Mouse (Mus musculus): Measurements from ENCODE around the gene Ncbp2. TPM values are rescaled to one million over a fixed set of nuclear protein-coding genes. Genes with fewer than 3 reads are reported as not detected.
"Not testable (repeated sequence)": the region's sequence is repeated elsewhere in the genome, so short reads cannot be mapped to it uniquely, and the experiment has no call there.

The Ncbp2 gene
- polyA plus RNA-seq, 1 experiment from 2014 or later = 91.7 TPM

DNA sequence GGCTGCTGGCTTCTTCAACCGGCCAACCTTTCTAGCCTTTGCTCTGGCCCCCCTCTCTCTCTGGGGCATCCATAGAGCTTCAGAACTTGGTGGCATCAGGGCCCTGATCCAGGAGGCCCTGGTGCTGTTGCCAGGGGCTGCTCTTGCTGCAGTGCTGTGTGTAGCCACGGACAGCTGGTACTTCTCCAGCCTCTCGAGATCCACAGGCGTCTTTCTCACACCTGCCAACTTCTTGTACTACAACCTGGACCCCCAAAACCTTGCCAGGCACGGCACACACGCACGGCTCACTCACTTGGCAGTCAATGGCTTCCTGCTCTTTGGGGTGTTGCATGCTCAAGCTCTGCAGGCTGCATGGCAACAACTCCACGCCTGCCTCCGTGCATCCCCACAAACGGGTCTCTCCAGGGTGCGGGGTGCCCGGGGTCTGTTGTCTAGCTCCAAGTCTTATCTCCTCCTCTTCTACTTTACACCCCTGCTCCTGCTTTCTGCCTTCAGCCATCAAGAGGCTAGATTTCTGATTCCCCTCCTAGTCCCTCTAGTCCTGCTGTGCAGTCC lies 3.5 kb upstream of the Ncbp2 start:
- Histone ChIP-seq H3K9ac (ENCODE audit: low read depth, low read length) (no peak overlapping the region), H3K27me3 (replicated peaks; ENCODE audit: control insufficient read depth, insufficient read depth, low read length) (no peaks in the 10 kb centered on the region), H3K4me1 (ENCODE audit: control insufficient read depth, insufficient read depth, low read depth, low read length) (peaks cover 42% of the 10 kb centered on the region), H3K36me3 (ENCODE audit: control insufficient read depth, insufficient read depth, low read length) (peaks cover 2% of the 10 kb centered on the region; the same call in 1 of the 2 replicates), H3K4me3 (ENCODE audit: low read length) (no peak overlapping the region), H3K9me3 (ENCODE audit: control insufficient read depth, low read length) (no peaks in the 10 kb centered on the region), H3K27ac (ENCODE audit: low read depth, low read length) (no peak overlapping the region), H3K4me2 (ENCODE audit: low read length) (no peak overlapping the region)
- 85% methylated on average over 12 of the region's 12 CpGs for WGBS
- ATAC-seq = no peak

DNA sequence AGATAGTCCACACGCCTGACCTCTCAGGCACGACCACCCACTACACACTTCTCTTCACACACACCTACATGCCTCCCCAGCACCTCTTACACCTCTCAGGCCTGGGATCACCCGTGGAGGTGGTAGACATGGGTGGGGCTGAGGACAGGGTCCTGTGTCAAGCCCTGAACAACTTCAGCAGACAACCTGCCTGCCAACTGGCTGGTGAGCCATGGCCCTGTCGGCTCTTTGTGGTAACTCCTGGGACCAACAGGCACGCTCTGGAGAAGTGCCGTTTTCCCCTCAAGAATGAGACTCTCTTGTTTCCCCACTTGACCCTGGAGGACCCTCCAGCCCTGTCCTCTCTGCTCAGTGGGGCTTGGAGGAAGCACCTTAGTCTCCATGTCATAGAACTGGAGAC lies 2.9 kb upstream of the Ncbp2 start:
- no peak overlapping the region for H3K9ac ChIP-seq (ENCODE audit: low read depth, low read length)
- WGBS = 90% methylated on average over 6 of the region's 6 CpGs
- H3K9me3 ChIP-seq (ENCODE audit: control insufficient read depth, low read length) = no peaks in the 10 kb centered on the region
- peaks cover 43% of the 10 kb centered on the region for H3K4me1 ChIP-seq (ENCODE audit: control insufficient read depth, insufficient read depth, low read depth, low read length)
- no peak for ATAC-seq
- no peak overlapping the region for H3K4me2 ChIP-seq (ENCODE audit: low read length)
- H3K4me3 ChIP-seq (ENCODE audit: low read length) = no peak overlapping the region
- peaks cover 2% of the 10 kb centered on the region; the same call in 1 of the 2 replicates for H3K36me3 ChIP-seq (ENCODE audit: control insufficient read depth, insufficient read depth, low read length)
- H3K27me3 ChIP-seq (replicated peaks; ENCODE audit: control insufficient read depth, insufficient read depth, low read length) = no peaks in the 10 kb centered on the region
- no peak overlapping the region for H3K27ac ChIP-seq (ENCODE audit: low read depth, low read length)

DNA sequence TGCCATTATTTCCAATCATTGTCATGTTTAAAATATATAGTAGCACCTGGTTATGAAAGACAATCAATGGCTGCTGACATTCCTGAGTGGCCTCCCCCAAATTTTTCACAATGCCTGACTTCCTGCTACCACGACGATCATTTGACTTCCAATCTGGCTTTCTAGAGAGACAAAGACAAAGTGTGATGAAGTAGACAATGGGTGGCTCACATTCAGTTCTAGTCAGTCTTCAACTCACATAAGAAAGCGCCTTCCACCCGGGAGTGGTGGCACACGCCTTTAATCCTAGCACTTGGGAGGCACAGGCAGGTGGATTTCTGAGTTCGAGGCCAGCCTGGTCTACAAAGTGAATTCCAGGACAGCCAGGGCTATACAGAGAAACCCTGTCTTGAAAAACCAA lies 2.3 kb upstream of the Ncbp2 start:
- H3K4me3 ChIP-seq (ENCODE audit: low read length); H3K4me2 ChIP-seq (ENCODE audit: low read length); H3K36me3 ChIP-seq (ENCODE audit: control insufficient read depth, insufficient read depth, low read length); H3K27ac ChIP-seq (ENCODE audit: low read depth, low read length); H3K27me3 ChIP-seq (replicated peaks; ENCODE audit: control insufficient read depth, insufficient read depth, low read length); H3K9ac ChIP-seq (ENCODE audit: low read depth, low read length); H3K9me3 ChIP-seq (ENCODE audit: control insufficient read depth, low read length); ATAC-seq: not testable (repeated sequence)
- WGBS = 85% methylated on average over 6 of the region's 6 CpGs
- peaks cover 43% of the 10 kb centered on the region for H3K4me1 ChIP-seq (ENCODE audit: control insufficient read depth, insufficient read depth, low read depth, low read length)

GRCm38 (mm10) chr16:31947333-31947732 lies 980 bp upstream of the Ncbp2 start:
- peak overlapping the region; percentile 81 for H3K4me3 ChIP-seq (ENCODE audit: low read length)
- H3K4me1 ChIP-seq (ENCODE audit: control insufficient read depth, insufficient read depth, low read depth, low read length) = peaks cover 43% of the 10 kb centered on the region
- no peaks in the 10 kb centered on the region for H3K9me3 ChIP-seq (ENCODE audit: control insufficient read depth, low read length)
- H3K36me3 ChIP-seq (ENCODE audit: control insufficient read depth, insufficient read depth, low read length) = peaks cover 2% of the 10 kb centered on the region; the same call in 1 of the 2 replicates
- peak overlapping the region; percentile 95 for H3K4me2 ChIP-seq (ENCODE audit: low read length)
- peak overlapping the region; percentile 92 for H3K27ac ChIP-seq (ENCODE audit: low read depth, low read length)
- ATAC-seq = no peak
- H3K9ac ChIP-seq (ENCODE audit: low read depth, low read length) = peak overlapping the region; percentile 89
- H3K27me3 ChIP-seq (replicated peaks; ENCODE audit: control insufficient read depth, insufficient read depth, low read length) = no peaks in the 10 kb centered on the region
- WGBS = 45% methylated on average over 8 of the region's 8 CpGs

DNA sequence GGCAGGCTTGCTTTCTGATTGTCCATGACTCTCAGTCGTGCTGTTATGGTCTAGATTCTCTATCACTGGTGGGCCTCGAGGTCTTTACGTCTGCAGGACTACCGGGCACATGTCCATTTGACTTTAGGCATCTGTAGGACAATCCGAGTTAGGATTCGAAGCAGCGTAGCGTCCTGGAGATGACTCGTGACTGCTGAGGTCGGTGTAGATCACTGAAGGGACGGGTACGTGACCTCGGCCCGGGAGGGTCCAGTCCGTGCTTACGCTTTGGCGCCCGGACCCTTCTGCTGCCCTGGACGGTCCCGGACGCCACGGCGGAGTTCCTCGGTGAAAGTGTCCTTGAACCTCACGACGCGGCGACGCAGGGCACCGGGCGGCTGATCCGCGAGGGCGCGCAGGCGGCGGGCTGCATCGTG lies 404 bp upstream of the Ncbp2 start:
- ATAC-seq = no peak
- Histone ChIP-seq H3K27me3 (replicated peaks; ENCODE audit: control insufficient read depth, insufficient read depth, low read length) (no peaks in the 10 kb centered on the region), H3K4me2 (ENCODE audit: low read length) (peak overlapping the region; percentile 95), H3K27ac (ENCODE audit: low read depth, low read length) (peak overlapping the region; percentile 92), H3K4me3 (ENCODE audit: low read length) (peak overlapping the region; percentile 81), H3K9ac (ENCODE audit: low read depth, low read length) (peak overlapping the region; percentile 89), H3K9me3 (ENCODE audit: control insufficient read depth, low read length) (no peaks in the 10 kb centered on the region), H3K4me1 (ENCODE audit: control insufficient read depth, insufficient read depth, low read depth, low read length) (peaks cover 43% of the 10 kb centered on the region), H3K36me3 (ENCODE audit: control insufficient read depth, insufficient read depth, low read length) (peaks cover 2% of the 10 kb centered on the region; the same call in 1 of the 2 replicates)
- under 1% methylated on average over 37 of the region's 38 CpGs for WGBS

DNA sequence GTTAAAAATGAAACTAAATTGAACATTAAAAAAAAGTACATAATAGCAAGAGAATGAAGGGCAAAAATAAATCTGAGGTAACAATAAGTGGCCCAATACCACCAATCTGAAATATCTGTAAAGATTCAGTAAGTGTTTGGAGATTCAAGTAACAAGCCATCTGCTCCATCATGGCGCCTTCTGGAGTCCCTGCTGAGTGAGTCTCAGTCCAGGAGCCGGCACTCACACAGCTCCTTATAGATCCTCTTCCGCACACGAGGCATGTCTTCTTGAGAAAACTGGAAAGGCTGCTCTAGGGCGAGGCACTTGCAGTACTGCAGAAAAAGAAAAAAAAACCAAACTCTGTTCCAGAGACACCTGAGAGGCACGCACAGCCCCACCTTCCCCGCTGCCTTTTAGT lies 14.9 kb downstream of the Ncbp2 start:
- no peak overlapping the region for H3K4me2 ChIP-seq (ENCODE audit: low read length)
- H3K27me3 ChIP-seq (replicated peaks; ENCODE audit: control insufficient read depth, insufficient read depth, low read length) = no peaks in the 10 kb centered on the region
- H3K4me1 ChIP-seq (ENCODE audit: control insufficient read depth, insufficient read depth, low read depth, low read length) = no peaks in the 10 kb centered on the region
- H3K9ac ChIP-seq (ENCODE audit: low read depth, low read length) = no peak overlapping the region
- no peaks in the 10 kb centered on the region for H3K9me3 ChIP-seq (ENCODE audit: control insufficient read depth, low read length)
- no peak for ATAC-seq
- WGBS = 90% methylated on average over 7 of the region's 7 CpGs
- H3K36me3 ChIP-seq (ENCODE audit: control insufficient read depth, insufficient read depth, low read length) = peaks cover 39% of the 10 kb centered on the region
- no peak overlapping the region for H3K27ac ChIP-seq (ENCODE audit: low read depth, low read length)
- no peak overlapping the region for H3K4me3 ChIP-seq (ENCODE audit: low read length)

DNA sequence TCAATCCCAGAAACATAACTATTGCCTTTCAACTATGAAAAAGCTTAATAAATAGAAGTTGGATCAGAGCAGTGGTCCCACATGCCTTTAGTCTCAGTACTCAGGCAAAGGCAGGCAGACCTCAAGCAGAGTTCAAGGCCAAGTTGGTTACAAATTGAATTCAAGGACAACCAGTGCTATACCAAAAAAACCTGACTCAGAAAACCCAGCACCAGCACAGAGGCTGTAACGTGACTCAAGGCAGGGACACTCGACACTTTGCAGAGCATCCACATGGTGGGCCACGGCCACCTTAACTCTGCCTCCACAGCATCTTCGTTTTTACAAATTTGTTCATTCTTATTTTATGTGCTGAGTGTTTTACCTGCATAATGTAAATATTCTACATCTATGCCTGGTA lies 26.9 kb downstream of the Ncbp2 start:
- Histone ChIP-seq H3K27ac (ENCODE audit: low read depth, low read length) (no peak overlapping the region), H3K9ac (ENCODE audit: low read depth, low read length) (no peak overlapping the region), H3K4me1 (ENCODE audit: control insufficient read depth, insufficient read depth, low read depth, low read length) (no peaks in the 10 kb centered on the region), H3K36me3 (ENCODE audit: control insufficient read depth, insufficient read depth, low read length) (peaks cover 25% of the 10 kb centered on the region), H3K4me2 (ENCODE audit: low read length) (no peak overlapping the region), H3K4me3 (ENCODE audit: low read length) (no peak overlapping the region), H3K9me3 (ENCODE audit: control insufficient read depth, low read length) (no peaks in the 10 kb centered on the region), H3K27me3 (replicated peaks; ENCODE audit: control insufficient read depth, insufficient read depth, low read length) (no peaks in the 10 kb centered on the region)
- 86% methylated on average over 4 of the region's 4 CpGs for WGBS
- no peak for ATAC-seq

GRCm38 (mm10) chr16:31979501-31979900 lies 31.2 kb downstream of the Ncbp2 start:
- WGBS = 92% methylated on average over 3 of the region's 3 CpGs
- Histone ChIP-seq H3K36me3 (ENCODE audit: control insufficient read depth, insufficient read depth, low read length) (peaks cover 11% of the 10 kb centered on the region; the same call in 1 of the 2 replicates), H3K4me1 (ENCODE audit: control insufficient read depth, insufficient read depth, low read depth, low read length) (no peaks in the 10 kb centered on the region), H3K9me3 (ENCODE audit: control insufficient read depth, low read length) (no peaks in the 10 kb centered on the region), H3K27ac (ENCODE audit: low read depth, low read length) (no peak overlapping the region), H3K9ac (ENCODE audit: low read depth, low read length) (no peak overlapping the region), H3K4me2 (ENCODE audit: low read length) (no peak overlapping the region), H3K27me3 (replicated peaks; ENCODE audit: control insufficient read depth, insufficient read depth, low read length) (no peaks in the 10 kb centered on the region), H3K4me3 (ENCODE audit: low read length) (no peak overlapping the region)
- ATAC-seq = no peak

DNA sequence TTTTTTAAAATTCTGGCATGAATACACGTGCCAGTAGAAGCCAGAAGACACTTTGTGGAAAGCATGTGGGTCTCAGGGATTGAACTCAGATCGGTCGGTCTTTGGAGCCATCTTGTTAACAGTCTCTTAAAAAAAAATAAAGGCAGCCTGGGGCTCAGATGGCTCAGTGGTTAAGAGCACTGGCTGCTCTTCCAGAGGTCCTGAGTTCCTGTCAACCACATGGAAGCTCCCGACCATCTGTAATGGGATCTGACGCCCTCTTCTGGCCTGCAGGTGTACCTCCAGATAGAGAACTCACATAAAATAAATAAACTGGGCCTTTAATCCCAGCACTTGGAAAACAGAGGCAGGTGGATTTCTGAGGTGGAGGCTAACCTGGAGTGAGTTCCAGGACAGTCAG lies 32.6 kb downstream of the Ncbp2 start:
- Histone ChIP-seq H3K27ac (ENCODE audit: low read depth, low read length) (no peak overlapping the region), H3K36me3 (ENCODE audit: control insufficient read depth, insufficient read depth, low read length) (peaks cover 7% of the 10 kb centered on the region; the same call in 1 of the 2 replicates), H3K27me3 (replicated peaks; ENCODE audit: control insufficient read depth, insufficient read depth, low read length) (no peaks in the 10 kb centered on the region), H3K4me3 (ENCODE audit: low read length) (no peak overlapping the region), H3K9ac (ENCODE audit: low read depth, low read length) (no peak overlapping the region), H3K9me3 (ENCODE audit: control insufficient read depth, low read length) (no peaks in the 10 kb centered on the region), H3K4me2 (ENCODE audit: low read length) (no peak overlapping the region), H3K4me1 (ENCODE audit: control insufficient read depth, insufficient read depth, low read depth, low read length) (no peaks in the 10 kb centered on the region)
- 81% methylated on average over 5 of the region's 5 CpGs for WGBS
- ATAC-seq = no peak
